Mouse (Mus musculus) E14TG2a.4 (cell line): ENCODE measurements around the gene Zbed6.

ENCODE experiments used
- H3K27me3 ChIP-seq: 2 replicates; pipeline ENCODE4 v1.6.1; 2014; ENCODE audit warnings: low read length, control low read depth; ENCODE audit not compliant: insufficient read depth
- H3K36me3 ChIP-seq: 2 replicates; pipeline ENCODE4 v1.6.1; 2014; ENCODE audit warnings: low read length, control low read depth; ENCODE audit not compliant: insufficient read depth
- H3K4me1 ChIP-seq: replicated peaks from 2 replicates; pipeline ENCODE4 v1.6.1; 2014; ENCODE audit warnings: low read depth, low read length, control low read depth
- H3K4me3 ChIP-seq: replicated peaks from 2 replicates; pipeline ENCODE4 v1.5.1; 2014; ENCODE audit warnings: mild to moderate bottlenecking, low read length
- H3K9me3 ChIP-seq: 2 replicates; pipeline ENCODE4 v1.6.1; 2014; ENCODE audit warnings: low read length, control low read depth
- CTCF ChIP-seq: conservative IDR thresholded peaks from 2 replicates; pipeline ENCODE4 v1.5.1; 2014; ENCODE audit warnings: low read length
- NANOG ChIP-seq: IDR thresholded peaks from 2 replicates; pipeline ENCODE4 v1.6.1; 2014; ENCODE audit warnings: borderline replicate concordance, low read length, mixed read lengths
- POU5F1 ChIP-seq: IDR thresholded peaks from 2 replicates; pipeline ENCODE4 v1.6.1; 2014; ENCODE audit warnings: low read length, borderline replicate concordance

The Zbed6 gene

DNA sequence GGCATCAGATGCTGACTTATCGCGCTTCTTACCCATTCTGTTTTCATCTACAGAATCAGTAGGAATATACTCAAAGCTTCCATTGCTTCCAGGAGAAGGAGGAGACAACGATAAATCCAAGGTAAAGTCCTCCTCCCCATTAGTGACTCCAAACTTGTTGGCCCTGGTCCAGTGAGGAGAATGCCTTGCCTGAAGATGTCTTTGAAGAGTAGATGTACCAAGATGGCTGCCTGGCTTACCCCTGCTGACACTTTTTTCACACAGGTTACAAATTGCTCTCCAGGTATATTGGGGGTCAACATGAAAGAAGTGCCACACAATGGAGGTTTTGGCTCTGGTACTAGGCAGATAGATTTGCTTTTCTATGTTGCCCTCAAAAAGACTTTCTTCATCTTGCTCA is 1.8 kb downstream of the Zbed6 start:
- Histone ChIP-seq H3K4me3 (peak overlapping the region; percentile 90), H3K36me3 (peaks cover 59% of the 10 kb centered on the region), H3K27me3 (no peaks in the 10 kb centered on the region), H3K4me1 (peaks cover 77% of the 10 kb centered on the region), H3K9me3 (no peaks in the 10 kb centered on the region)
- no peak for TF ChIP-seq POU5F1
- no peak for TF ChIP-seq CTCF
- no peak for TF ChIP-seq NANOG

GRCm38 (mm10) chr1:133656811-133657210 is 3.9 kb downstream of the Zbed6 start:
- H3K4me3 ChIP-seq = 0 out of 2 replicates have a peak overlapping the region, but pooled peaks have one; percentile 0
- H3K36me3 ChIP-seq = peaks cover 78% of the 10 kb centered on the region
- no peak for TF ChIP-seq POU5F1
- no peak for TF ChIP-seq CTCF
- 0 out of 2 replicates have a peak, but pooled peaks have one; percentile 24 for TF ChIP-seq NANOG
- no peaks in the 10 kb centered on the region for H3K9me3 ChIP-seq
- H3K4me1 ChIP-seq = peaks cover 72% of the 10 kb centered on the region
- H3K27me3 ChIP-seq = no peaks in the 10 kb centered on the region

GRCm38 (mm10) chr1:133653033-133653432 is 7.7 kb downstream of the Zbed6 start:
- Histone ChIP-seq H3K9me3 (no peaks in the 10 kb centered on the region), H3K36me3 (peaks cover 83% of the 10 kb centered on the region), H3K27me3 (no peaks in the 10 kb centered on the region), H3K4me3 (no peak overlapping the region), H3K4me1 (peaks cover 67% of the 10 kb centered on the region)
- TF ChIP-seq CTCF (no peak), POU5F1 (no peak), NANOG (no peak)

- Histone ChIP-seq H3K4me3 (no peak overlapping the region), H3K9me3 (no peaks in the 10 kb centered on the region), H3K4me1 (peaks cover 42% of the 10 kb centered on the region), H3K27me3 (no peaks in the 10 kb centered on the region), H3K36me3 (peaks cover 82% of the 10 kb centered on the region)
- no peak for TF ChIP-seq CTCF
- no peak for TF ChIP-seq POU5F1
- no peak for TF ChIP-seq NANOG
Measured at GRCm38 (mm10) chr1:133650288-133651055, 10.2 kb downstream of the Zbed6 start.

DNA sequence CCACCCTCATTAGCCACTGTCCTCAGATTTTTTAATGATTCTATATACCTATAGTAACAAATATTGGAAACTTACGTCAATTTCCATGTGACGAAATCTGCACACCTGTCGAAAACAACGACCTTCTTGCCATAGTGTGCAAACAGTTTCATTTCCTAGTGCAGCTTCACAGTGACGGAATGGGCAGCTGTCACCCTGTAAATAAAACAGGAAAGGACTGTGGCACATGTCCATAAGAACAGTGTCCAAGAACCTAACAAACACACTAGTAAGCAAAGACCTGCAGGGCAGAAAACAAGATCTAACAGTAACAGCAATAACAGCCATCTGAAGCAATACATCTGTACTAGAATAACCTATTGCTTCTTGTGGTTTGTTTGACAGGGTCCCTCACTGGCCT is 15.0 kb downstream of the Zbed6 start:
- no peak overlapping the region for H3K4me3 ChIP-seq
- H3K36me3 ChIP-seq = peaks cover 92% of the 10 kb centered on the region
- peaks cover 11% of the 10 kb centered on the region for H3K4me1 ChIP-seq
- H3K9me3 ChIP-seq = no peaks in the 10 kb centered on the region
- H3K27me3 ChIP-seq = no peaks in the 10 kb centered on the region
- TF ChIP-seq POU5F1 (no peak), CTCF (no peak), NANOG (no peak)

DNA sequence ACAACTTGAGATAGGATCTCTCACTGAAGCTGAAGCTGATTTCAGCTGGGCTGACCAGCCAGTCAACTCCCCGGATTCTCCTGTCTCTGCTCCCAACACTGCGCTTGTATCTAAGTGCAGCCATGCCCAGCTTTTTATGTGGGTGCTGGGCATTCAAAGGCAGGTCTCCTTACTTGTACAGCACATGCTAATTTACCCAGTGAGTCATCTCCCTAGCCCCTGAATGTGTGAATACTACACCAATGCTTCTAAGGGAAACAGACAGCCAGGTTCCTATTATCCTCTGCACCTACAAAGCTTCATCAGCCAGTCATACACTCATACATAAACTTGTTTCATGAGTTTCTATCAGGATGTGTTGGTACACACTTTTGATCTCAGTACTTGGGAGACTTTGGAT is 19.5 kb downstream of the Zbed6 start:
- Histone ChIP-seq H3K27me3 (no peaks in the 10 kb centered on the region), H3K4me3 (no peak overlapping the region), H3K4me1 (no peaks in the 10 kb centered on the region), H3K9me3 (no peaks in the 10 kb centered on the region), H3K36me3 (peaks cover 98% of the 10 kb centered on the region)
- TF ChIP-seq POU5F1 = no peak
- TF ChIP-seq CTCF = no peak
- TF ChIP-seq NANOG = no peak

GRCm38 (mm10) chr1:133638517-133638916 is 22.2 kb downstream of the Zbed6 start:
- H3K4me3 ChIP-seq = no peak overlapping the region

GRCm38 (mm10) chr1:133632168-133632567 is 28.5 kb downstream of the Zbed6 start:
- Histone ChIP-seq H3K4me3 (no peak overlapping the region), H3K4me1 (peaks cover 6% of the 10 kb centered on the region; the same call in 1 of the 2 replicates)
- no peak for TF ChIP-seq POU5F1
- no peak for TF ChIP-seq NANOG
- TF ChIP-seq CTCF = no peak

More at GRCm38 (mm10) chr1:133638517-133638916, 22.2 kb downstream of the Zbed6 start:
- TF ChIP-seq CTCF (no peak), NANOG (no peak), POU5F1 (no peak)
- no peaks in the 10 kb centered on the region for H3K27me3 ChIP-seq
- peaks cover 97% of the 10 kb centered on the region for H3K36me3 ChIP-seq
- H3K9me3 ChIP-seq = no peaks in the 10 kb centered on the region
- H3K4me1 ChIP-seq = no peaks in the 10 kb centered on the region

More at GRCm38 (mm10) chr1:133632168-133632567, 28.5 kb downstream of the Zbed6 start:
- Histone ChIP-seq H3K9me3 (no peaks in the 10 kb centered on the region), H3K36me3 (peaks cover 99% of the 10 kb centered on the region), H3K27me3 (no peaks in the 10 kb centered on the region)
